Mouse (Mus musculus) Patski (cell line): ENCODE measurements around the gene Aspm. TPM values are rescaled to one million over a fixed set of nuclear protein-coding genes. Genes with fewer than 3 reads are reported as not detected.
A peak's percentile ranks its signal among the peaks of the same experiment; 100 is the strongest.
"Not testable (repeated sequence)": the region's sequence is repeated elsewhere in the genome, so short reads cannot be mapped to it uniquely, and the experiment has no call there.

Experiments
- ATAC-seq: fragments of 100-300 bp; one replicate; pipeline ENCODE4 v1.8.0; 2021
- CTCF ChIA-PET: fragments of 350-600 bp; sonication (Branson Sonifier 250); formaldehyde crosslinking; loops from one replicate; lab custom pipeline; 2022; ENCODE audit warnings: inconsistent platforms; lab: Charles Lee
- POLR2A ChIA-PET: fragments of 350-600 bp; sonication (Branson Sonifier 250); formaldehyde crosslinking; loops from one replicate; lab custom pipeline; 2022; ENCODE audit warnings: antibody characterized with exemption, inconsistent platforms; lab: Charles Lee
- DNase-seq: peaks from one replicate; pipeline ENCODE4 v3.0.0-alpha.2; 2011; ENCODE audit warnings: low read depth, low spot score
- H3K27me3 ChIP-seq: fragments of 371-371 bp; one replicate; pipeline ENCODE4 v1.5.1; 2021
- CTCF ChIP-seq: fragments of 100-300 bp; IDR thresholded peaks from one replicate; pipeline ENCODE4 v1.5.1; 2021
- in situ Hi-C: fragments of 300-500 bp; cut with MboI; formaldehyde crosslinking; loops from 3 replicates; pipeline ENCODE4 v1.11.1; 2018; ENCODE audit warnings: low pct_unique_long_range_greater_than_20kb, mixed read lengths
- polyA plus RNA-seq: library from polyadenylated mRNA; unstranded; gene quantifications from one replicate; pipeline ENCODE4 v1.2.3, GENCODE M21; 2021

Gene Aspm
- polyA plus RNA-seq, result 15.0 TPM

- H3K27me3 ChIP-seq, result no peaks in the 10 kb centered on the region
- ATAC-seq, result peak; percentile 100
- POLR2A ChIA-PET, result no interaction called here
- CTCF ChIA-PET, result interaction anchor here (1.3 to 2.0 kb wide), 3 partner anchors 10 to 26 kb away, joined by 4 read pairs; no protein-coding TSS in a partner anchor
- no peak for TF ChIP-seq CTCF
- peak; percentile 81 for DNase-seq
- in situ Hi-C loops, result no loop called here
Observed at GRCm38 (mm10) chr1:139454340-139455225, at the start of gene Aspm. Gene Aspm (plus strand): TSS chr1:139454772.

DNA sequence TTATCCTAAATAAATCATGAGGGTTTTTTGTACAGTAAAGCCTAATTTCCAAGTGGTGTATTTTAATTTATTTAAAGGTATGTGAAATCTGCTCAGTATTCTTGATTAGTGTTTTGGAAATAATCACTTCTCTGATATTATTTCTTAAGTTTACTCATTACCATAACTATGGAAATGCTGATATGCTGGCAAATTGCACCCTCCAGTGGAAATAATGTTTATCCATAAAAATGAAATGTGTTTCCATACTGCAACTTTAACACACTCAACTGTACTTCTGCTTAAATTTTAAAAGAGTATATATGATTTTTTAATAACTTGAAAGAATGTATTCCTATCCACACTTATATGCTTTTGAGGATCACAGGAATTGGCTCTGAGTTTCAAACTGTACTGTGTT lies 48.8 kb upstream of the Aspm start:
- in situ Hi-C loops, result no loop called here
- CTCF ChIA-PET, result no interaction called here
- no peak for TF ChIP-seq CTCF
- POLR2A ChIA-PET, result no interaction called here
- ATAC-seq, result no peak
- no peak for DNase-seq
- peaks cover 3% of the 10 kb centered on the region for H3K27me3 ChIP-seq

- DNase-seq, result no peak
- ChIA-PET POLR2A (no interaction called here), CTCF (no interaction called here)
- peaks cover 3% of the 10 kb centered on the region for H3K27me3 ChIP-seq
- peak; percentile 44 for TF ChIP-seq CTCF
- in situ Hi-C loops, result no loop called here
- no peak for ATAC-seq
Observed at GRCm38 (mm10) chr1:139407701-139408100, 46.9 kb upstream of the Aspm start.

DNA sequence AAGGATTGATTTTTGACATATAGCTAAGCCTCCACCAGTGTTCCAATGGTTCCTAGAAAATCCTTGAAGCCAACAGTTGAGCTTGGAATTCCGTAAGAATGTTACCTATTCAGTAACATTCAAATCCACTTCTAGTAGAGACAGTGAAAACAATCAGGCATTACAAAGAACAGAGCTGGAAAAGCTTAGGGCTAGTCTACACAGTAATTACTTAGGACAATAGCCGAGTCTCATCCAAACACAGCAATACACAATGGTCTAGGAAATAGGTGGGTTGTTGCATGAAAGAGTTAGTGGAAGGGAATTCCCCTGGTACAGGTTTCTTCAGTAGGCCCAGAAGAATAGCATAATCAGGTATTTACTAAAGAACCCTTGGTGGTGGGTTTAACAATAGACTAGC lies 42.2 kb upstream of the Aspm start:
- ATAC-seq, DNase-seq, CTCF ChIA-PET, in situ Hi-C loops: not testable (repeated sequence)
- POLR2A ChIA-PET, result interaction anchor here (0.6 kb wide), 1 partner anchor 1237 kb away, joined by 6 read pairs; no protein-coding TSS in a partner anchor
- peaks cover 12% of the 10 kb centered on the region for H3K27me3 ChIP-seq

- DNase-seq (no peak), ATAC-seq (no peak)
- in situ Hi-C loops, result no loop called here
- TF ChIP-seq CTCF, result no peak
- peaks cover 21% of the 10 kb centered on the region for H3K27me3 ChIP-seq
- CTCF ChIA-PET, result no interaction called here
- POLR2A ChIA-PET, result no interaction called here
Observed at GRCm38 (mm10) chr1:139413465-139413864, 41.1 kb upstream of the Aspm start.

DNA sequence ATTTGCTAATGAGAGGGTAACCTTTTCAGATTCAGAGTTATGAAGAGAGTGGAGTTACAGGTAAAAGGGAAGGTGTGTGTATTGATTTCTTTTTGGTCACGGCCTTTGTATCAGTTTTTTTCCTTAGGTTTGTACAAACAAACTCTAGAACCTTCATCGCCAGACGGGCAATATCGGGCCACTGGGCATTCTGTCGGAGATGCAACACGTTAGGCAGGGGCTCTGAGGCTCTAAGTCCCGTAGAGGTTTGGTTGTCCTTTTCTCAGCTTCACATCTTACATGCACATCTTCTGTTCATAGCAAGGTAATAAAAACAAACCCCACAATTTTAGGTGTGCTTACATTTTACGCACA lies 33.1 kb upstream of the Aspm start:
- TF ChIP-seq CTCF, result no peak
- in situ Hi-C loops, result no loop called here
- peak; percentile 14 for ATAC-seq
- CTCF ChIA-PET, result interaction anchor here (1.1 kb wide), 1 partner anchor 41 kb away, joined by 3 read pairs; no protein-coding TSS in a partner anchor
- peaks cover 22% of the 10 kb centered on the region for H3K27me3 ChIP-seq
- POLR2A ChIA-PET, result interaction anchor here (1.0 kb wide), 1 partner anchor 1593 kb away, joined by 3 read pairs; no protein-coding TSS in a partner anchor
- DNase-seq, result no peak

GRCm38 (mm10) chr1:139421875-139422791 lies 32.4 kb upstream of the Aspm start, which contains the start of gene Zbtb41:
Gene Zbtb41 (plus strand): TSS chr1:139422288.
- DNase-seq (peak; percentile 51), ATAC-seq (peak; percentile 94)
- TF ChIP-seq CTCF, result peak; percentile 88
- peaks cover 16% of the 10 kb centered on the region for H3K27me3 ChIP-seq
- in situ Hi-C loops, result no loop called here
- ChIA-PET CTCF (interaction anchor here (0.8 to 1.1 kb wide), 3 partner anchors 11 to 70 kb away, joined by 3 read pairs; no protein-coding TSS in a partner anchor), POLR2A (interaction anchor here (1.0 to 1.3 kb wide), 2 partner anchors 40 to 1594 kb away, joined by 3 to 4 read pairs; no protein-coding TSS in a partner anchor)

- ATAC-seq, result no peak
- peaks cover 9% of the 10 kb centered on the region for H3K27me3 ChIP-seq
- POLR2A ChIA-PET, result interaction anchor here (1.3 kb wide), 1 partner anchor 39 kb away, joined by 4 read pairs; no protein-coding TSS in a partner anchor
- CTCF ChIA-PET, result no interaction called here
- no peak for DNase-seq
- in situ Hi-C loops, result no loop called here
- no peak for TF ChIP-seq CTCF
Observed at GRCm38 (mm10) chr1:139422941-139423340, 31.6 kb upstream of the Aspm start.

GRCm38 (mm10) chr1:139423931-139424330 lies 30.6 kb upstream of the Aspm start:
- CTCF ChIA-PET, result no interaction called here
- ATAC-seq (no peak), DNase-seq (no peak)
- POLR2A ChIA-PET, result no interaction called here
- in situ Hi-C loops, result no loop called here
- TF ChIP-seq CTCF, result no peak
- peaks cover 3% of the 10 kb centered on the region for H3K27me3 ChIP-seq

DNA sequence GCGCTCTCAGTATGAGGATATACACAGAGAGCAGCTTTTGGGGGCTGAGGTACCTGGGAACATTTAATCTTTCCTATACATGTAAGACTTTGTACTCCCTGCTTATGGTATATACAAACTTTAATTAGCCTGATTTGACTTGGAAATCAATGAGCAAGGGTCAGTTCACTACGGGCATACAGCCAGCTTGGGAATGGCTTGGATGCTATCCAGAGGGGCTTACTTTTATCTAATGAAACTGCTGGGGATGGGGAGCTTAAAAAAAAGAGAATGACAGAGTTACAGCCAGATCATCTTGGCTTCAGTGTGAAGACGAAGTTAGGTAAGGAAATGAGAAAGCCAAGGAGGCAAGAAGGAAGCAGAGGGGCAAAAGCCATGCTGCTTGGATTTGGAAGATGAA lies 29.6 kb upstream of the Aspm start:
- H3K27me3 ChIP-seq, result peaks cover under 1% of the 10 kb centered on the region
- in situ Hi-C loops, result loop anchor here (25.0 kb wide), 1 partner anchor 588 kb away; the partner anchor contains the start of gene Lhx9
- ChIA-PET CTCF (no interaction called here), POLR2A (no interaction called here)
- ATAC-seq (no peak), DNase-seq (no peak)
- no peak for TF ChIP-seq CTCF
